Mouse (Mus musculus) liver, postnatal 0 days (tissue): ENCODE measurements around the gene Nos1.

Experiments
- CTCF ChIP-seq: sonication (generic); IDR thresholded peaks from 2 replicates; pipeline ENCODE4 v1.5.1; 2016; ENCODE audit warnings: antibody characterized with exemption, low read depth
- EP300 ChIP-seq: IDR thresholded peaks from 2 replicates; pipeline ENCODE4 v1.6.1; 2016; ENCODE audit warnings: antibody characterized with exemption, low read depth, mild to moderate bottlenecking

DNA sequence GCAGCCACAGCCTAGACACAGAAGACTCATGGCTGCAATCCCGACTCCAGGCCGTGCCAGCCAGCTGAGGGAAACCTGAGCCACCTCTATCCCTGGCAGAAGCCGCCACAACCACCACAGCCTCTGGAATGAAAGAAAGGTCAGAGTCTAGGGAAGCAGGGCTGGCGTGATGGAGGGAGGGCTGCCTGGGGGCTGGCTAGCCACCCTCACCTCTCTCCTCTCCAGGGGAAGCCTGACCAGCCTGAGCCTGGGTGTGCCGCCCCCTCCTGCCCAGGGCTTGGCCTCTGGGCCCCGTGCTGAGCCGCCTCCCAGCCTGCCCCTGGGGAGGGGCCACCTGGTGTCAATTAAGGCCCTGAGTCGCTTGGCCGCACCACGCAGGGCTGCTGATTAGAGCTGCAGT lies at the start of gene Nos1:
- no peak for TF ChIP-seq CTCF
- no peak for TF ChIP-seq EP300
